Mouse (Mus musculus): Measurements from ENCODE around the gene Gga3.

- TF ChIP-seq CTCF (IDR thresholded peaks at IDR 0.05; ENCODE audit: borderline replicate concordance, control insufficient read depth, extremely low read depth, insufficient read depth, low read length, poor library complexity) (no peak), POLR2A (IDR thresholded peaks at IDR 0.05; ENCODE audit: control insufficient read depth, extremely low read depth, insufficient read depth, low read length, poor library complexity) (no peak)
These were observed 10.7 kb upstream of the Gga3 start for GRCm38 (mm10) chr11:115614346-115615107.

Measured in thymus, adult 2 months (tissue).